Mouse (Mus musculus) megakaryocyte progenitor cell, adult 5-6 weeks (primary cell): Measurements from ENCODE around the gene Mmp9. TPM values are rescaled to one million over a fixed set of nuclear protein-coding genes. Genes with fewer than 3 reads are reported as not detected.

Experiments used
- ATAC-seq: replicated peaks from 2 replicates; pipeline ENCODE4 v1.8.0; 2016; ENCODE audit warnings: mild to moderate bottlenecking, moderate TSS enrichment, inconsistent platforms; ENCODE audit not compliant: poor library complexity
- total RNA-seq, 2 experiments: library from RNA; stranded (forward) in 1 of 2; stranded (reverse) in 1 of 2; fragments of 157-497, 149-512 nt in 1 of 2; fragments of 200-1000 nt in 1 of 2; gene quantifications; 2 replicates each; pipeline versions ENCODE4 v1.2.3 to v1.2.4; 2015 to 2017

The Mmp9 gene
- total RNA-seq (2015) (11.2 and 14.2 TPM in 2 replicates), total RNA-seq (2017) (5.7 and 11.8 TPM in 2 replicates)

DNA sequence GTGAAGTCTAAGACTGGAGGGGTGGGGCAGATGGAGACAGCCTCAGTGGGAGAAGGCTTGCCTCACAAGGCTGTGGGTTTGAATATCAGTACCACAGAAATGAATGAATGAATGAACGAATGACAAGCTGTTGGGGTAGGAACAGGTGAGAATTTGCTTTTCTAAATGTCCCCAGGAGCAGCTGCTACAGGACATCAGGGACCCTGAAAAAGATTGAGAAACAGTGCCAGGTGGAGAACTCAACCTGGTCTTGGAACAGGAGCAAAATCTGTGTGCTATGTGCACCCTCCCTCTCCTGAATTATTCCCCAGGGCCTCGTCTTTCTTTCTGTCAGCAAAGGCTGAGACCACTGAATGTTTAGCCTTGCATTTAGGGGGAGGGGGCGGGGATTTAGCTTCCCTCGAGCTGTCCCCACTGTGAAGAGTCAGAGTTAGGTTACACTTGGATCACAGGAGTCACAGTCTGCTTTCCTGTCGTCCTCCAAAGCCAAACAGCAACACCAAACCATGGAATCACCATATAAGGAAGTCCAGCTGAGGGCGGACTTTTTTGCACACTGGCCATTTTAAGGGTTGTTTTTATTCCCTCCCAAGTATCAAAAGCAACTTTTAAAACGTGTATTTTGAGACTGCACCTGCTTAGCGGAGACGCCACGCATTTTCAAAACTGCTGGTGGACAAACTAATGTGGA is at the start of gene Mmp9:
Gene Mmp9 (plus strand): TSS at position 641 of the 691 bp plus-strand sequence.
- no peak for ATAC-seq

DNA sequence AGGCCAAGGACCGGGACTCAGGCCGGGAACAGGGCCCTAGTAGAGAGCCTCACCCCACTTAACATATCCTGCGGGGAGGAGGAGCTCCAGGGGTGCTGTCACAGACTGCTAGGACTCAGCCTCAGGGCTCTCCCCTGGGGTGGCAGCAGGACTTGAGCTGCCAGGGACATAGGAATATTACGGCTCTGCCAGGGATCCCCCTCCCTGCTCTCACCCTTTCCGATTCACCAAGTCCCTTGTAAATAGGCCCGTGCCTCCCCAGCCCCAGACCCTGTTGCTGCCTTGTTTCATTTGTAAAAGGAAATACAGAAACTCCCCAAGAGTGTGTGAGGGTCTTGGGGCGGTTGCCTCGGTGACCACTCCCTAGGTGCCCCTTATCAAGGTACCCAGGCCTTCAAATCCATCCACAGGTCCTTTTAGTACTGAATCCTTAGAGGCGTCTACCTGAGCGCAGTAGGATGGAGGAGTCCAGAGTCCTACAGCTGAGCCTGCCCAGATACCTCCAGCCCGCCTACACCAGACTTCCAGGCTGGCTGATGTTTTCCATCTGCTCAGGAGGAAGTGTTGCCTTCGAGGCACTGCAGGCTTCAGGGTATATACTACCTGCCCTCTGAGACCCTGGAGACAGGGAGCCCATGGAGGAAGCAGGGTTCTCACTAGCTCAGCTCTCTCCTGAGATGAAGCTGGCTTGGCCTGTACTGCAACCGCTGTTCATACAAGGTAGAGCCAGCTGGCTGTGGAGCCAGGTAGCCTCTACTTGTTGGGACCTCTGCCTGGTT is 49.3 kb upstream of the Mmp9 start:
- ATAC-seq = no peak

DNA sequence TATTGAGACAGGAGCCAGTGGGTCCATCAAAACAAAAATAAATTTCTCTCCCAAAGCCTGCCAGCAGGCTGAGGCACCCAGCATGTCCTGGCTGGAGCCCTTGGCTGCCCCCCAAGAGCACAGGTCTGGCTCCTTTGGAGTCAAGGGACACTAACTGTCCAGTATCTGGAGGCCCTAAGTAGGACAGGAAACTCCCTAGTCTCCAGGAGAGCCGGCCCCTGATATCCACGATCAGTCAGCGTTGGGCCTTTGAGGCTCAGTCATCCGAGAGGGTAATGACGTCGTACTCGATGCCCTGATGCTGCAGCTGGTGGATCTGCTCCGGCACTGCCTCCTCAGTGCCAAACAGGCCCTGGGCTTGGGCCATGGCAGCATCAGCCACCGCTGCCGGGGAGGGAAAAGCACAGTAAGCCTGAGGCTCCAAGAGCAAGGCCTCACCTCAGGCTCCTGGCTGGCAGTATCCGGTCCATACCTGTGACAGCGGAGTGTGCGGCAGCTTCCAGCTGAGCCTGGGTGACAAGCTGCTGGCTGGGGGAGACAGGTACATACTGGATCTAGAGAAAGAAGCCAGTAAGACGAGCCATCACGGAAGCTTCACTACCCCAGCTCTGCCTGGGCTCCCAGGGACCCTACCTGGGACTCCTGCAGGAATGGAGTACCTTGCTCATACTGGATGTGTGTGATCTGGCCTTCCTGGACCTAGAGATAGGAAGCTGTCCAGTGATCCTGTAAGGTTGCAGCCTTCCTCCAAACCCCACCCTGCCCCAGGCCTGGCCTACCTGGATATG is 48.5 kb upstream of the Mmp9 start:
- ATAC-seq = no peak

DNA sequence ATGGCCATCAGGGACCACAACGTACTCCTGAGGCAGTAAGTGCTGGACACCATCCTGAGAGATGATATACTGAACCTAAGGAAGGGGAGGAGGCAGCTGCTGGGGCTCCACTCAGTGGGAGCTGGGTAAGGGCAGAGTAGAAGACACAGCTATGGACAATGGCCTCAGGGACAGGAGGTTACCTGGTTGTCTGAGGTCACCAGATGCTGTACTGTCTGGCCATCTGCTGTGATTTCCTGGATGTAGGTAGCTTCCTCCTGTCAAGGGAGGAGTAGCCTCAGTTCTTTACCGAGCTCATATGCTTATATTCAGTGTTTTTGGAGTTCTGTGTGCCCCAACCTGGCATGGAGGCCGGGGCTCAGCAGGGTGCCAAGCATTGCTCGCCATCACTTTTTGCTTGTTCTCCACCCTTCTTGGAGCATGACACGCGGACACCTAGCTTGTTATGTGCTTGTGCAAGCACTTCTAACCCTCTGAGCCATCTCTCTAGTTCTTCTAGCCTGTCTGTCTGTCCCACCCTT is 47.8 kb upstream of the Mmp9 start:
- no peak for ATAC-seq

DNA sequence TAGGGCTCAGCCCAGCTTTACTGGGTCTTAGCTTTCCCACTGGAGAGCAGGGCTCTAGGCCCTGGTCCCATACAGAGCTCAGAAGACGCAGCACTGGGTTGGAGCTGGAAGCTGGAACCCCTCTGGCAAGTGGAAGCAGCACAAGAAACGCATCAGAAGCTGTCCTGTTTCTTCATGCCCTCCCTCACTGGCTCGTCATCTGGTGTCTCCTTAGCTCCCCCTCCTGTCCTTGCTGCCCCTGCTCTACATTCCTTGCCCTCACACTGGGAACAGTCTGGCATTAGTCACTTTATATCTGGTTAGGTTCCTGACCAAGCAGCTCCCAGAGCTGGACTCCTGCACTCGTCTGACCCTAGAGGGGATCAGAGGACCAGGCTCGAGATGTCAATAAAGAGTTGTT is 46.5 kb upstream of the Mmp9 start:
- ATAC-seq = no peak

DNA sequence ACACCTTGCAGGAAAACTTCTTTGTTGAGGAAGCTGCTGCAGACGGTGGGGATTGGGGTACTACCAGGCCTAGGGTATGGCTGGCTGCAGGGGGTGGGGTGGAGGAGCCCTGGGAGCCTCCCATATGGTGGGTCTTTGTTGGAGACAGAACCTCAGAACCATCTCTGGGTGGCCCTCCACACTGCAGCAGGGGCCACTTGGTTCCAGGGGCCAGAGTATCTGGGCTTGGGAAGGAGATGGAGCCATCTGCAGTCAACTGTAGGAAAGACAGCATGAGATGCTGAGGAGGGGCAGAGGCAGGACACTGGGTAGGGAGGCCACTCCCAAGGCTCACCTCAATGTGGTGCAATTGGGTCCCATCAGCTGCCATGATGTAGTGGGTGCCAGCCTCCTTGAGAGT is 45.9 kb upstream of the Mmp9 start:
- ATAC-seq = no peak

DNA sequence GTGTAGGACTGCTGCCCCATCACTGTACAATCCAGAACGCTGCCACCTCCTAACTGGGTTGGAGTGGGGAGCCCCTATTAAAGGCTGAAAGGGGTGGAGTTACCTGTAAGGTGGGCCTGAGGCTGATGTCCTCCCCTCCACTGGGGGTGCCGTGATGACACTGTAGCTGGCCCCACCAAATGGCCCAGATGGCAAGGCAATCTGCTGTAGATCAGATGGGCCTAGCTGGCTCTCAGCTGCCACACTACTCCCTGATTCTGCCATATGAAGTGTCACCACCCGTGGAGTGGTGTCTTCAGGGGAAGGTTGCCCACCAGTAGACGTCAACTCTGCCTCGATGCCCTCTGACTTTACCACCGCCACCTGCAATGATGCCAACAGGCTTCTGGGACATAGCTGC is 44.7 kb upstream of the Mmp9 start:
- ATAC-seq = no peak

DNA sequence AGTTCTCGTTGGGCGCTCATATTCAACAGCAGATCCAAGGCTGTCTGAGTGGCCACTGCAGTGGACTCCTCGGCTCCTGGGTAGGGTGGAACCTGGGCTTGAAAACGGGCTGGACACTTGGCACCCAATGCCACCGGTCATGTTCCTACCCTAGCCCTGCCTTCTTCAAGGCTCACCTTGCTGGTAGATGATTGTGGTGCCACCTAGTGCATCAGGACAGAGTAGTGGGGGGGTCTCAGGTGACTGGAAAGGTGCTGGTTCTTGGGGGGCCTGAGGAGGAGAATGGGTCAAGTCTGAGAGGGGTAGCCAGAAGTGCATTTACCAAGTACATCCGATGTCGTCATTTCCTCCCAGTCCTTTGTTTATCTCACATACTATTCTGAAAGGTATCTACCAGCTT is 42.6 kb upstream of the Mmp9 start:
- no peak for ATAC-seq

DNA sequence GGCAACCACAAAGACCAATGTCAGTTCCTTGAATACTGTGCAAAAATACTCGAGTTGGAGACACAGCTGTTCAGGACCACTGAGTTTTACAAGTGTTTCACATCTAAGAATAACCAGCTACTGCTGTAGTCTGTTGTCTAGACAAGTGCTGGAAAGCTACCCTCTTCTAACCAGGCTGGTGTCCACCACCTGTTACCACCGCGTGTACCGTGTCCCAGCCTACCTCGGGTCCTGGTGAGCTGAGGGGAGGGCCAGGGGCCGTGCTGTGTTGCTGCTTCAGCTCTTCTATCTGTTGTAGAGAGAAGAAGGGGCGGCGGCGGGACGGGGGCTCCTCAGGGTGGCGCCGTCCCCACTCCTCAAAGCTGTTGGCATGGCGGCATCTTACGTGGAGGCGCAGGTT is 41.5 kb upstream of the Mmp9 start:
- ATAC-seq = no peak

DNA sequence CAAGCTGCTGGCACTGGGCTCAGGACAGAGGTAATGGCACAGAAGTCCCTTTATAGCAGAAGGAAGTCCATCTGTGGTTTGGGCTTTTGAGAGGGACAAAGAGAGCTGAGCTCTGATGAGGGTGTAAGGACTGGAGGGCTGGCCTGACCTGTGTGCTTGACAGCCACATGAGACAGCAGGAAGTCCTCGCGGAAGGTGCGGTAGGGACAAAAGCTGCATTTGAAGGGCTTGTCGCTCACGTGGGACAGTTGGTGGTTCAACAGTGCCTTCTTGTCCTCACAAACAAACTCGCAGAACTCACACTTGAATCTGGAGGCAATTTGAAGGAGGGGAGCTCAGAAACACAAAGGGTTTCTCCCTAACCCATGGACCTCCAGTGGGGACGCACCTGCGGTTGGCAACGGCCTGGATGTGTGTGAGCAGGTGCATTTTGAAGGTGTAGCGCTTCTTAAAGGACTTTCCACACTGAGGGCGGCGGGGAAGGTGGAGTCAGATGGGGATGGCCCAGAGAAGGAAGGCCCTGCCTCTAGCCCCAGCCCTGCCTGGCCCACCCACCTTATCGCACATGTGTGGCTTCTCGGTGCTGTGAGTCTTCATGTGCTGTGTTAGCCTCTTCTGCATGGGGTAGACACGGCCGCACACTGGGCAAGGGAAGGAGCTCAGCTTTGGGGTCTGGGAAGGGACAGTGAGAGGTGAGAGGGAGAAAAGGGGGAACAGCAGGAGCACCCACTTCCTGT is 40.7 kb upstream of the Mmp9 start:
- no peak for ATAC-seq

DNA sequence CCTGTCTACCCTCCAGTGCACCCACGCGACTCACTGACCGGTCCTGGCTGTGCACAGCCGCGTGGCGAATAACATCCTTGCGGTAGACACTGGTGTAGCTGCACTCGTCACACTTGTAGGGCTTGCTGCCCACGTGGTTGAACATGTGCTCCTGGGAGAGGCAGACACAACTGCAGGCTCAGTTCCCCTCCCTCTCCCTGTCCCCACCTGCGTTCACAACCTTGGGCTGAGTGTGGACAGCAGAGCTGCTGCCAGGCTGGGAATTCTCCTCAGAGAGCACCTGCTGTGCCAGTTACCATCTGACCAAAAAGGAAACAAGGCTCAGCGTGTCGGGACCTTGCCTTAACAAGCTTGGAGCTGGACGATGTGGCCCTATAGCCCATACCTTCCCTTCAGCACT is 39.2 kb upstream of the Mmp9 start:
- ATAC-seq = no peak

DNA sequence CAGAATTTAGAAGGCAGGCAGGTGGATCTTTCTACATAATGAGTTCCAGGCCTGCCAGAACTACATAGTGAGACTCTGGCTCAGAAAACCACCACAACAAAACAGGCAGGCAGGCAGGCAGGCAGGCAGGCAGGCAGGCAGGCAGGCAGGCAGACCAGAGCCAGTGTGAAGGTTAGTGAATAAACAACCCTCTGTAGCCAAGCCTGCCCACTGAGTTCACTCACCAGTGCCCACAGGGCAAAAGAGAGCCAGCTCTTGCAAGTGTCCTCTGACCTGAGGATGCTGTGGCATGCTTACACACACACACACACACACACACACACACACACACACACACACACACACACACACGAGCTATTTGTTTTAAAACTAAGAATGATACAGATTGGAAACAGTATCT is 37.1 kb upstream of the Mmp9 start:
- ATAC-seq = no peak

DNA sequence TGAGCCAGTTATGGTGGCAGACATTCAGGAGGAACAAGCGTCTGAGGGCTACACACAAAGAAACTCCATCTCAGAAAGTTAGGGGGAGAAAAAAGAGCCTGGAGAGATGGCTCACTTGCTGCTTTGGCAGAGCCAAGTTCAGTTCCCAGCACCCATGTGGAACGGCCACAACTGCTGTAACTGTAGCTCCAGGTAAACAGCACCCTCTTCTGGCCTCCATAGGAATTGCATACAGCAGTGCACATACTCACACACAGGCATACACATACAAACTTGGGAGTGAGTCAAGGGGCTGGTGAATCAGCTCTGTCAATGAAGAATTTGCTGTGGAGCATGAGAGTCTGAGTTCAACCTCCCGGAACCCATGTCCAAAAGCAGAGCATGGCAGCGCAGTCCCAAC is 34.5 kb upstream of the Mmp9 start:
- ATAC-seq = no peak

DNA sequence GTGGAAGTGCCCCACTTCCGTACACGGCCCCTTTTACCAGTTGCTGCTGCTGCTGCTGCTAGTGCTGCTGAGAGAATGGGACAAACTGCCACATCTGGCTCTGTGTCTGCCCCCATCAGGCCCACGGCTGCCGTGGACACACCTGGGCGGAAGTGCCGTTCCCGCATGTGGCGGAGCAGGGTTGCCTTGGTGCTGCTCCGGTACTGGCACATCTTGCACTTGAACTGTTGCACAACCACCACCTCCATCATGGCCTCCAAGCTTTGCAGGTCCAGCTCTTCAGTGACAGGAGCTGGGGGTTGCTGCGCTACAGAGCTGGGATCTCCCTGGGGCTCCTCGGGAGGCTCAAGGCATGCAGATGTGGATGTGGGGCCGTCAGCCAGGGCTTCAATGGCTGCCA is 33.1 kb upstream of the Mmp9 start:
- no peak for ATAC-seq

DNA sequence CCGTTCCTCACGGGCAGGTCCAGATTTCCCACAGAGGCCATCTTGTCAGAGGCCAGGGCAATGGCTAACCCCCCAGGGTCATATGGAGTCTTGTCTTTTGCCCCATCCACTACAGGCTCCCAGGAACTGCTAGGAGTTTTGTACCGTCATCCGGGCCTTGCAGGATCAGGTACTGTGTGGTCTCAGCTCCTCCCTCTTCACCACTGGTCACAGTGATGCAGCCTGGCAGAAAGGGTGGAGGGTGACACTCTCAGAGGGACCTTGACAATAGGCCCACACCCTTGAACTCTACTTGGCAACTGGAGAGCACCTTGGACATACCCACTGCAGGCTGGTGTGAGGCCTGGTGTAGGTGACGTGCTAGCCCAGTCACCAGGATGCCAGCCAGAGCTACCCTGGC is 32.6 kb upstream of the Mmp9 start:
- no peak for ATAC-seq

DNA sequence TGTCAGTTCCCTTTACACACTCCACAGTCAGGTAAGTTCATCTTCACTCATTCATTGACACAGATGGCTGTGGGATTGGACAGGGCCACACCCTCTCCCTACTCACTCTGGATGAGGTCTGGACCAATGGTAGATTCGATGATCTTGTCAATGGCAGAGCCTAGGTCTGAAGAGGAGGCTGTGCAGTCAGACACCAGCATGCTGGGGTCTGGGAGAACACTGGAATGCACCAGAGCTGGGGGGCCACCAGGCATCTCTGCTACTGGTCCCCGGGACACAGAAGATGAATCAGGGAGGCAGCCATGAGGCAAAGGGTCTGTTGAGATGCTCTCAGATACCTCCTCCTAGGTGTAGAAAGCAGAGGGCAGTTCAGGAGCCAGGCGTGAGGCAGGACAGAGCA is 31.5 kb upstream of the Mmp9 start:
- ATAC-seq = no peak

DNA sequence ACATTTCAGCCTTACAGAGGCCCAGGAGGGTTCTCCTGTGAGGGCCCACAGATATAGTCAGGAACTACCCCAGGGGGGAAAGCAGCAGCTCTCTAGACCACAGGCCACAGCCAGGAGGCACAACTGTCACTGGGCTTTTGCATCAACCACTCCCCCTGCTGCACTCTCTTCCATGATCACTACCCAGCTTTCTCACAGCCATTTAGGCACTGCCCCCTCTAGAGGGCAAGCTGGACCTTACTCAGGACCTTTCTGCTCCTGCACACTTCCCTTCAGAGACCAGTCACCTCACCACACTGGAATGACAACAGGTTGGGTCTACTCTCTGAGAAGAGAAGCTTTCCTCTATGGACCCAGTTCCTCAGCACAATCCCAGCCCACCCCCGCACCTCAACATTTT is 31.0 kb upstream of the Mmp9 start:
- peak; percentile 44 for ATAC-seq

DNA sequence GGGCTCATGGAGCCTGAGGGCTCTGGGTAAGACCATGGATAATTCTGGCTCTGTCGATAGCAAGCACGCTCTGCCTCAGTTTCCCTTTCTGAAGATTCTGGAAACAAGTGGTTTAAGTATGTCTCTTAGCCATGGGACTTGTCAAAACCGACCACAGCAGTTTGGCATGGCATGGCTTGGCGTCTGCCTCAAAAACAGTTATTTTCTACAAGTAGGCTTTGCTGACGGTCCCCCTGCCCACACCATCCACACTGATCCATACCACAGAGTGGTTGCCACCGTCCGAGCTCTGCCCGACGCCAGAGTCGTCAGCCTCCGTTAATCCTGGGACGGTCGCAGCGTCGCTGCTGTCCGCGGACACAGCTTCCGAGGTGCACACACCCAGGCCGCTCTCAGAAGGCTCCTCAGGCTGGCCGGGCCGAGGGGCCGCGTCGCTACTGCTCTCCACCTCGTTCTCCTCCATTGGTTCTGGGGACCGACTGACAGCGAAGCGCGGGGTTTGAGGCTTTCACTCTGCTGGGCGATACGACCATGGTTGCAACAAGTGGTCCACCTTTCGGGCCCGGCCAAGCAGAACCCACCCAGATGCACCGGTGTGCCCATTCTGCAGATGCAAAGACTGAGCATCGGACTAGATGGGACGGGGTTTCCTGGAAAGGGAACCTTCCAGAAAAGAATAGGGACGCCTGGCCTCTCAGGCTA is 30.1 kb upstream of the Mmp9 start:
- ATAC-seq = peak; percentile 7

DNA sequence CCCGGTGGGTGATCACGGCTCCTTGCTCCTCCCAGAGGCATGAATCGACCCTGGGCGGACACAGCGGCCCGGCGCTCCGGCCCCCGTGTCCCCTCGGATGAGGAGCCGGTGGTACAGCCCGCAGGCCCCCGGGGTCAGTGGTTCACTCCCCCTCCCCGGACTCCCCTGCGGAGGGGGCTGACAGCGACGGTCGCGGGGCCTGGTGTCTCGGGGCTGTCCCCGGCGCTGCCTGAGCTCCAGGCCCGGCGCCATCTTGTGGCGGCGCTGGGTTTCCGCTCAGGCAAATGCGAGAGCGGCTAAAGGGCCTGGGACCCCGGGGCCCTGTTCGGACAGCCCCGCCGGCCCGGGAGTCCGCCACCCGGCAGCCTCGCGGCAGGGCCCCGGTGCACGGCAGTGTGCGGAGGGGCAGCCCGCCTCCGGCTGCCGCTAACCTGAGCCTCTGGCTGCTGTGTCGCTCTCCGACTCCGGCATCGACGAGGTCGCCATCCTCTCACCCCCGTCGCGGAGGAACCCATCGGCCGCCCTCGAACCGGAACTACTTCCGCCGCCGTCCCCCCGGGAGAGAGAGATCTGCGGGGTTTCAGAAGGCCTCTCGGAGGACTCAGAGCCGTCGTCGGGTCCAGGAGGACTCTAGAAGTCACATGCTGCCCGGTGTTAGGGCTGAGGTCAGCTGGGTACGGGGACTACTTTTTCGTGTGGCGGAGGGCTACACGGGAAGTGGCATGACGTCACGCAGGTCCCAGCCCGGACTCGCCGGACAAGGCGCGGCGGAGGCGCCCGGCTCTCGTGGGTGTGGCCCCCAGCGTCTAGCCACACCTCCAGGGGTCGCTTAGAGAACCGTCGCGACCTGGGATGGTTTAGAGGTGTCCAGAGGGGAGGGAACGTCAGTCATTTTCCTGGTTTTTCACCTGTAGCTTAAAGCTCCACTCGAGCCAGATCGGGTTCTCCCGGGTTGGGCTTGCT is 29.2 kb upstream of the Mmp9 start, which contains the start of gene Zfp335:
Gene Zfp335 (minus strand): TSS at position 672 of the 963 bp plus-strand sequence.
- peak; percentile 69 for ATAC-seq
